Mouse (Mus musculus): ENCODE data around the gene Atp2b1. TPM values are rescaled to one million over a fixed set of nuclear protein-coding genes. Genes with fewer than 3 reads are reported as not detected.

The Atp2b1 gene
- polyA plus RNA-seq, 1 experiment, result 36.2 TPM

DNA sequence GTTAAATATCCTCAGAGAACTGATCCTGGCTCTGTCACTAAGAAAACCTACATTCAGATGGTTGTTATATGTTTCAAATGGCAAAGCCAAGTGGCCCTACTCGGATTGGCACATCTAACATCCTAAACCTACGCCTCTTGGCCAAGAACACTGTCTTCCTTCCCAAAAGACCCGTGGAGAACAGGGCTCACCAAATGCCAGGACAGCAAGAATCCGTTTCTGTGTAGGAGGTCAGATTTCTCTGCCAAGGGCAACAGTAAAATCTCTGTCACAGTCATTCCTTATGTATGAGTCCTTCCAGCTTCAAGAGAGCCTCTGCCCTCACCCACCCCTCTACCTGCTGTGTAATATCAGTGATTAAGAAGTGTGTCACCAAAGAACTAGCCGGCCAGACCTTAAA is 148.3 kb downstream of the Atp2b1 start:
- H3K4me2 ChIP-seq (ENCODE audit: low read depth), result peak overlapping the region; percentile 36
- no peak overlapping the region for H3ac ChIP-seq (ENCODE audit: control insufficient read depth, insufficient read length)
- no peak overlapping the region for H3K4me3 ChIP-seq
- no peaks in the 10 kb centered on the region for H3K79me2 ChIP-seq (ENCODE audit: control insufficient read depth, insufficient read depth)
- no peak for TF ChIP-seq REST (IDR thresholded peaks at IDR 0.05; ENCODE audit: insufficient read depth, insufficient read length)
- no peak for TF ChIP-seq POLR2AphosphoS2 (IDR thresholded peaks at IDR 0.05; ENCODE audit: insufficient read length, low read depth)
- H3K27me3 ChIP-seq (ENCODE audit: control insufficient read depth, insufficient read depth, insufficient read length), result no peaks in the 10 kb centered on the region
- no peaks in the 10 kb centered on the region for H3K36me3 ChIP-seq (ENCODE audit: control insufficient read depth, insufficient read depth)

Other genes starting within 250 kb of the Atp2b1 start
- 8.0 TPM for gene Poc1b, start 192.6 kb downstream of the Atp2b1 start, polyA plus RNA-seq (2012; fragmentation: generic; extraction: Trizol)
- gene Galnt4, start 193.8 kb downstream of the Atp2b1 start, polyA plus RNA-seq (2012; fragmentation: generic; extraction: Trizol), result 4.7 TPM
- not detected for gene Phxr2, start 211.9 kb downstream of the Atp2b1 start, polyA plus RNA-seq (2012; fragmentation: generic; extraction: Trizol)